Comparison of ENCODE assay signal across 17 mouse cellular contexts in the genomic region with DNA sequence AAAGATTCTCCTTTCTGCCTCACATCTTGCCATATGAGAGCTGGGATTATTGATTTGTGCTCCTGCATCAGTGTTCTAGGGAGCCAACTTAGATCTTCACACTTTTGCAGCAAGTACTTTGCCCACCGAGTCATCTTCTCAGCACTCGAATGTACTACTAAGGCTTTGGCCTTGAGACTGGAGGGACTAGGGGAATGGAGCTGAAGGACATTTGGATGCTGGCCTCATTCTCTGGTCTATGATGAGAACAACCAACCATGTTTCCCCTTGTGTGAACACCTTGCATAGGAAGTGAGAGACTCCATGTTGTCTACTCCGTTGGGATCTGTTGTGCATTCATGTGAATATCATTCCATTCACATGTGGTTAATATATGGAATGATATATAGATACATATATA.
"Had no signal": no experiment of that assay in that cellular context is flagged by ENCODE, and none has a peak within 500 bp of the region (broad histone marks: within the 10 kb centered on the region; RNA-seq: fewer than 3 reads in every experiment).

No protein-coding gene starts in this region.

- H3K36me3 ChIP-seq: midbrain, embryonic 10.5 days; midbrain, embryonic 13.5 days; neural tube, embryonic 13.5 days; neural tube, embryonic 15.5 days had no signal

- H3K4me3 ChIP-seq: midbrain, embryonic 10.5 days; midbrain, embryonic 13.5 days; myocyte; neural tube, embryonic 13.5 days; neural tube, embryonic 15.5 days had no signal

- H3K9ac ChIP-seq: lung, embryonic 14.5 days; midbrain, embryonic 13.5 days; neural tube, embryonic 13.5 days; neural tube, embryonic 15.5 days had no signal

- H3K27me3 ChIP-seq: midbrain, embryonic 13.5 days; neural tube, embryonic 13.5 days; neural tube, embryonic 15.5 days had no signal

- H3K9me3 ChIP-seq: midbrain, embryonic 10.5 days; midbrain, embryonic 13.5 days; neural tube, embryonic 13.5 days; neural tube, embryonic 15.5 days had no signal

- DNase-seq: lung, adult 18-20 months; lung, embryonic 14.5 days; lung, postnatal 10 days; lung, postnatal 4 days; right cerebral cortex, adult 18-20 months; right cerebral cortex, postnatal 25 days; right cerebral cortex, postnatal 4 days; spleen, adult 18-20 months; thymus, adult 18-20 months; thymus, postnatal 14 days; thymus, postnatal 36 days had no signal

- H3K27ac ChIP-seq: midbrain, embryonic 13.5 days; neural tube, embryonic 13.5 days; neural tube, embryonic 15.5 days had no signal

- H3K4me2 ChIP-seq: lung, embryonic 14.5 days; midbrain, embryonic 13.5 days; neural tube, embryonic 13.5 days; neural tube, embryonic 15.5 days had no signal

- ATAC-seq: midbrain, embryonic 13.5 days; midbrain, embryonic 16.5 days had no signal
